Mouse (Mus musculus) cortical plate, adult 2 months (tissue): ENCODE data around the gene Eif3j1. TPM values are rescaled to one million over a fixed set of nuclear protein-coding genes. Genes with fewer than 3 reads are reported as not detected.
A peak's percentile ranks its signal among the peaks of the same experiment; 100 is the strongest.
"Not testable (repeated sequence)": the region's sequence is repeated elsewhere in the genome, so short reads cannot be mapped to it uniquely, and the experiment has no call there.

Source experiments
- H3K27ac ChIP-seq: fragments of 200-500 bp; 2 replicates; pipeline ENCODE4 v1.5.1; 2012; ENCODE audit warnings: low read length, control low read depth, inconsistent platforms; ENCODE audit not compliant: insufficient read depth
- H3K4me1 ChIP-seq: fragments of 200-500 bp; 2 replicates; pipeline ENCODE4 v1.6.1; 2011; ENCODE audit warnings: low read length; ENCODE audit not compliant: control insufficient read depth, insufficient read depth
- H3K4me3 ChIP-seq: fragments of 200-500 bp; 2 replicates; pipeline ENCODE4 v1.5.1; 2011; ENCODE audit warnings: mild to moderate bottlenecking, low read length, control low read depth; ENCODE audit not compliant: insufficient read depth
- CTCF ChIP-seq: fragments of 200-500 bp; IDR thresholded peaks from 2 replicates; pipeline ENCODE4 v1.5.1; 2011; ENCODE audit warnings: mild to moderate bottlenecking, control low read depth, low read length; ENCODE audit not compliant: insufficient read depth; ENCODE audit errors: extremely low read depth
- POLR2A ChIP-seq: fragments of 200-500 bp; IDR thresholded peaks from 2 replicates; pipeline ENCODE4 v1.6.1; 2011; ENCODE audit warnings: mild to moderate bottlenecking, low read length, control low read depth; ENCODE audit not compliant: insufficient read depth; ENCODE audit errors: extremely low read depth
- polyA plus RNA-seq: library from polyadenylated mRNA; depleted of rRNA; stranded (reverse); fragments of >200 nt; gene quantifications from 2 replicates; pipeline ENCODE4 v1.2.3, GENCODE M21; 2012

Gene Eif3j1
- polyA plus RNA-seq, 1 experiment = 18.1 TPM

DNA sequence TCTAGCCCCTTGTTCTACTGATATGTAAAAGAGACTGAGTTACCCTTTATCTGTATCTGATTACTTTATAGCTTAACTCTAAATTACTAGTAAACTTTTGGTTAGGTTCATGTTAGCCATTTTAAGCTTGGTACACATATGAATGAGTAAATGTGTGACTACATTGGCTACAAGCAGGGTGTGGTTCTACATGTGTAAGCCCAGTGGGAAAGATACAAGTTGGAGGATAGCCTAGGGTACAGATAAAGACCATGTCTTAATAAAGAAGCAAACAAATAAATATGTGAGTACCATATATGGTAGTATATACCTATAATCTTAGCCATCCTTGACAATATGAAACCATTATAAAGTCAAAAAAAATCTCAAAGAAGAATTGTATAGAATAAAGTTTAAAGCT, 15.6 kb downstream of the Eif3j1 start:
- H3K4me3 ChIP-seq = no peak overlapping the region
- H3K4me1 ChIP-seq = no peaks in the 10 kb centered on the region
- H3K27ac ChIP-seq = no peak overlapping the region
- TF ChIP-seq POLR2A (no peak), CTCF (no peak)

DNA sequence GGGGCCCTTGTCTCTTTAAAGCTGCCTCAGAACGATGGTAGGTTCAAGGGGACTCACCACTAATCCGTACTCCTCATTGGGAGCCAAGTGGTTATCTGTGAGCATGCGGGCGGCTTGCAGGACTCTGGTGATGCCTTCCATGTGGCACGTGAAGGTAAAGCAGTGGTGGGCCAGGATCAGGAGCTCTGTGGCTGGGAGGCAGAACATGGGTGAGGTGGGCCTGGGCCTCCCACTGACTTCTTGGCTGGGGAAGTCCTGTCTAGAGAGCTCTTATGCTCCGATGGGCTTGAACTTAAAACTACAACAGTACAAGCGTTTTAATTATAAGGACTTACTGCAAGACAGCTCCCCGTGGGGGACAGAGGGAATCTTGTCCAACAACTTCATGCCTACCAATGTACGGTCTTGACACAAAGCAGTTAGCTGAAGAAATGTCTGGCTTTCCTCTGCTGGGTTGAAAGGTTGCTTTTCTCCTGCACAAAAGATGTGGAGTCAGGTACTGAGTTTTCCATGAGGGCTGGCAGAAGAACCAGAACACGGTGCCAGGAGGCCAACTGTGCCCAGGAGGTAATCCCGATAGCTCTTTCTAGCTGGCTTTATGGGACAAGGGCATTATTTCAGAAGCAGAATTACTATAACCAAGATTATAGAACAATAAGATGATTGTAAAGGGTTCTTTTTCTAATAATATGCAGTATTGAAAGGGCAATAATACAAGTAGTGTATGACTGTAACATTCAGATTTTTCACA, 31.2 kb downstream of the Eif3j1 start:
- TF ChIP-seq CTCF (no peak), POLR2A (no peak)
- H3K4me1 ChIP-seq = peaks cover 7% of the 10 kb centered on the region
- no peak overlapping the region for H3K4me3 ChIP-seq
- no peak overlapping the region for H3K27ac ChIP-seq

DNA sequence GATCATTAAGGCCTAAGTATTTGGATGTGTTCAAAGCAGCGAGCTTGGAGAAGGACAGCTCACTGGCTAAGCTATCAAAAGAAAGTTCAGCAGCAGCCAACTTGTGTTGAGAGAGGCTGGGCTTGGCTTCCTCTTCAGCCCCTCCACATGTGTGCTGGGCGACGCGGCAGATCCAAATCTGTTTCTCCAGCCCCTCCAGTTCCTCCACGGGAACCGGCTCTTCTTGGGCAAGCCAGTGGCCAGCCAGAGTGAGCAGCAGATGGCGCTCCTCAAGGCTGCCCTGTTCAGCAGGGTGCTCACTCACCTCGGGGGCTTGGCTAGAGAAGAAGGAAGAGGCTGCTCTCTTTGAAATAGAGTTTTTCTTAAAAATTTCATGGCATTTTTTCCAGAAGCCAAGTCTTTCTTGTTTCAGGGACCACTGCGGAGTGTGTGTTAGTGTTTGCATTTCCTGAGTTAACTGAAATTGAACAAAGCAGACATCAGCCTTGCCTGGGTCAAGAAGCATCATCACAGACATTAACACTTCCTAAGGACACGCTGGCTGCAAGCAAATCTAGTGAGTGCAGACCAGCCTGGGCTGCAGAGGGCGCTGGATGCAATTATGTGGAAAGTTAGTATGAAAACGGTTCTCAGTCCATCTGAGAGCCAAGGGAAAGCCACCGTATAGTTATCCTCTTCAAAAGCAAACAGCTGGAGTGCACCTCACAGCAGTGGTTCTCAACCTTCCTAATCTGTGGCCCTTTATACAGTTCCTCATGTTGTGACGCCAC, 37.0 kb downstream of the Eif3j1 start:
- Histone ChIP-seq H3K27ac (no peak overlapping the region), H3K4me1 (peaks cover 5% of the 10 kb centered on the region), H3K4me3 (no peak overlapping the region)
- no peak for TF ChIP-seq POLR2A
- TF ChIP-seq CTCF = peak; percentile 36

DNA sequence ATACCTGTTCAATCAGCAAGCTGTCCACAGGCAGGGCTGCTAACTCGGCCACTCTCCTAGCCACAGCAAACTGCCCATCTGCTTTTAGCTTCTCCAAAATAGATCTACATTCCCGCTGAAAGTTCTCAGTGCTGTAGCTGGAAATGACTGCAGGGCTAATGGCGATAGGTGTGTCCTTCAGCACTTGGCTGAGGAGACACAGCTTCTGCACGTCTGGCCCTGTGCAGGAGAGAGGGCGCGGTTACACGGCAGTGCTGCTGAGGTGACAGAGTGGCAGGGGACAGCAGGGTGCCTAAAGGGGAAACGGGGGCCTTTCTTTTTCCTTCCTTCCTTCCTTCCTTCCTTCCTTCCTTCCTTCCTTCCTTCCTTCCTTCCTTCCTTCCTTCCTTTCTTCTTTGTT, 37.9 kb downstream of the Eif3j1 start:
- TF ChIP-seq CTCF (no peak), POLR2A (no peak)
- peaks cover 5% of the 10 kb centered on the region for H3K4me1 ChIP-seq
- no peak overlapping the region for H3K27ac ChIP-seq
- no peak overlapping the region for H3K4me3 ChIP-seq

DNA sequence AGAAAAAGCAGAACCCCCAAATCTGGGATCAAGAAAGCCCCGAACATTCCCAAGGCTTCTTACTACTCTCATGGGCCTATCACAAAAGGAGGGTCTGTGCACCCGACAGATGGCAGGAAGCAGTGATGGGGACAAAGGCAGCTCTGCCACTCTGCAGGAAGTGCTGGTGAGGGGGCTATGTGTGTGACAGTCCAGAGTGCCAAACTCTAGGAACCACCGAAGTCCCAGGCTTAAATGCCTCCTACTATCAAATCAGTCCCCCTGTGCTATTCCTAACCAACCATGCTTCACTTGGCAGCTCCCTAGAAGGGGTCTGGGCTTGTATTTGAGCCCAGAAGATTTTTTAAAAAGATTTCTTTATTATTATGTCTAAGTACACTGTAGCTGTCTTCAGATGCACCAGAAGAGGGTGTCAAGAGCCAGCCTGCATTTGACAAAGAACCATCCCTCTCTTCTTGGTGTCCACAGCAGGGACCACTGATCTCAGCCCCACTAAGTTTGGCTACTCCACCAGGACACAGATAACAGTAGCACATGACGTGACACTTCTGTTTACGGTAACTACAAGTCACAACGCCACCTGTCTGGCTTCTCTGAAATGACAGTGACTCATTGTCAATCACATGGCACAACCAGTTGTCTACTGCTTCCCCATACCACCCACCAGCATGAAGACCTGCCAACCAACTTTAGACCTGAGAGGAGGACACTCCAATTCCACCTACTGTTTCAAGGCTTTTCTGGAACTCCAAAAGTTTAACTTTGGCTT, 41.0 kb downstream of the Eif3j1 start:
- TF ChIP-seq CTCF (0 out of 2 replicates have a peak, but pooled peaks have one; percentile 7), POLR2A (no peak)
- Histone ChIP-seq H3K4me1 (no peaks in the 10 kb centered on the region), H3K4me3 (no peak overlapping the region), H3K27ac (no peak overlapping the region)

DNA sequence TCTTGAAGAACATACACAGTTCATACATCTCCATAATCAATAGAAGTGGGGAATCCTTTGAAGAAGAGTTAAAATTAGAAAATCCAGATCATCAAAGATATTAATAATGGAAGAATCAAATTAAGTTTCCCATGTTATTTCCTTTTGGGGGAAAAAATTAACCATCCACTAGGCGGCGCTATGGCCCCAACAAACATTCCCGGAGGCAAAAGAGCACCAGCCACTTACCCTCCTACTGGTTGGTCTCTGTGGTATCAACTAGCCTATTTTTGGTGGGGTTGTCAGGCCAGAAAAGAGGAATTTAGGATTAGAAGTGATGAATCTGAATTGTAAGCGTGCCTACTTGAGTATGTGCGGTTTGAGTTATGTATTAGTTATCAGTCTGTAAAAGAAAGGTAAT, 41.6 kb downstream of the Eif3j1 start:
- TF ChIP-seq CTCF (peak; percentile 63), POLR2A (no peak)
- Histone ChIP-seq H3K4me3 (no peak overlapping the region), H3K27ac (no peak overlapping the region), H3K4me1 (no peaks in the 10 kb centered on the region)

DNA sequence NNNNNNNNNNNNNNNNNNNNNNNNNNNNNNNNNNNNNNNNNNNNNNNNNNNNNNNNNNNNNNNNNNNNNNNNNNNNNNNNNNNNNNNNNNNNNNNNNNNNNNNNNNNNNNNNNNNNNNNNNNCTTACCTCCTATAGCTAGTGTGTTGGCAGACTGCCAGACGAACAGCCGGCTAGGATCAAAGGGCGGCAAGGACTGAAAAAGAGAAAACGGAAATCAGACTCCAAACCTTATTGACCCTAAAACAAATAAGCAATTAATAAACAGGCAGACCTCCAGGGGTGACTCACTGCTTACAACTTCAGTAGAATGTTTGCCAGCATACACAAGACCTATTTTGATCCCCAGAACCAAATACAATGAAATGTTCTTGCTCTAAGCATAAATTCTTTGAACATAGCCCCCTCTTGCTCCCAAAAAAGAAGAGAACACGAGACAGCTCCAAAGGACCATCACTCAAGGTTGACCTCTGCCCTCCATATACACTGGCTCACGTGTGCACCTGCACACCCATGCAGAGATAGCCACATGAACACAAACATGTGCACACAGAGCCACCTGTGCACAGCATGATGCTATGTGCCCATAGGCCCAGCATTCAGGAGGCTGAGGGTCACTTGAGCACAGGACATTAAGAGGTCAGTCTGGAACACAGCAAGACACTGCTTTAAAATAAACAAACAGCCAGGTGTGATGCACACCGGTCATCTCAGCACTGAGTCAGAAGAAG, 53.5 kb downstream of the Eif3j1 start:
- no peaks in the 10 kb centered on the region for H3K4me1 ChIP-seq
- H3K4me3 ChIP-seq = no peak overlapping the region
- TF ChIP-seq POLR2A (no peak), CTCF (no peak)
- no peak overlapping the region for H3K27ac ChIP-seq

DNA sequence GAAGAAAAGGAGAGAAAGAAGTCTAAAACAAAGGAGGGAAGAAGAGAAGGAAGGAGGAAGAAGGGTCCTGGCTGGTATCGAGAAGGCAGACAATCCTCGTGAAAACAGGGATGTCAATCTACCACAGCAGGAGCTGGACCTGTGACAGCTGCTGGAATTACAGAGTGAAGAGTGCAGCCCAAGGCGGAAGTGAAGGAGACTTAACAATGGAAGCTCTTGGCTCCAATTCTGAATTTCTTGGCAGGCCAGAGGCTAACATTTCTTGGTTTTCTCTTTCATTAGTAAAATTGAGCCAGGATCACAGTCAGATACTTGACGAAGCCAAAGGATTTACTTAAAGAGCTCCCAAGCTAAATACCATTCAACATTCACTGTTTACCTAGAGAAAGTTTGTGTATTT, 58.1 kb downstream of the Eif3j1 start:
- H3K27ac ChIP-seq = no peak overlapping the region
- H3K4me3 ChIP-seq = no peak overlapping the region
- H3K4me1 ChIP-seq = no peaks in the 10 kb centered on the region
- TF ChIP-seq POLR2A (no peak), CTCF (no peak)

DNA sequence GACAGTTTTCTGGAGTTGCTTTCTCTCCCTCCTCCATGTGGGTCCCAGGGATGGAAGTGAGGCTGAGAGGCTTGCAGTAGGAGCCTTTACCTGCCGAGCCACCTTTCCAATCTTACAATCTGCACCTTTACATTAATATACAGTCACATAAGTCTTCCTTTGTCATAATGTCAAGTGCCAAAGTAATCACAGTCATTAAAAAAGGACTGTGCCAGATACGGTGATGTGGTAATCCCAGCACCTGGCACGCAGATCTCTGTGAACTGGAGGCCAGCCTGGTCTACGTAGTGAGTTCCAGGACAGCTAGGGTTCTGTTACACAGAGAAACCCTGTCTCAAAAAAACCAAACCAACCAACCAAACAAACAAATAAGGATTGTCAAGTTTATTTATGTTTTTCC, 65.5 kb downstream of the Eif3j1 start:
- Histone ChIP-seq H3K4me1 (no peaks in the 10 kb centered on the region), H3K27ac (no peak overlapping the region), H3K4me3 (no peak overlapping the region)
- TF ChIP-seq POLR2A (no peak), CTCF (no peak)

DNA sequence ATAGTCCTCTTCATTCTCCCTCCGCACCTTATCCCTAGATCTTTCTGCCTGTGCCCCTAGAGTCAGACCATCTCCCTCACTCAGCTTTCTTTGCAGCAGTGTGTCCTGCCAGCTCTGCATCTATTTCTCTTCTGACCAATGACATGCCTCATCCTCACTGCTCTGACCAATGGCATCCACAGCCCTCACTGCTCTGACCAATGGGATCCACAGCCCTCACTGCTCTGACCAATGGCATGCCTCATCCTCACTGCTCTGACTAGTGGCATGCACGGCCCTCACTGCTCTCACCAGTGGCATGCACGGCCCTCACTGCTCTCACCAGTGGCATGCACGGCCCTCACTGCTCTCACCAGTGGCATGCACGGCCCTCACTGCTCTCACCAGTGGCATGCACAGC, 69.3 kb downstream of the Eif3j1 start:
- H3K4me1 ChIP-seq, H3K4me3 ChIP-seq, H3K27ac ChIP-seq: not testable (repeated sequence)
